In genomic region chr1:135993470-135993869, GRCm38 (mm10) we compare ENCODE assay signal across 28 mouse cellular contexts. TPM values are rescaled to one million over a fixed set of nuclear protein-coding genes. Genes with fewer than 3 reads are reported as not detected.
DNase-seq lines count a peak whose midpoint lies in the region; ATAC-seq and TF ChIP-seq lines count a peak whose summit lies in the region.
"Had no signal": no experiment of that assay in that cellular context is flagged by ENCODE, and none has a peak within 500 bp of the region (broad histone marks: within the 10 kb centered on the region; RNA-seq: fewer than 3 reads in every experiment).

No protein-coding gene starts in this region.

- no peak for TF ChIP-seq CTCF in hindbrain, postnatal 0 days (IDR thresholded peaks at IDR 0.05; ENCODE audit: low read depth)
- TF ChIP-seq CTCF in liver, postnatal 0 days (IDR thresholded peaks at IDR 0.05; ENCODE audit: low read depth), result no peak
- TF ChIP-seq CTCF in intestine, postnatal 0 days (IDR thresholded peaks at IDR 0.05; ENCODE audit: low read depth), result no peak

- H3K27ac ChIP-seq in hindbrain, postnatal 0 days, result no peak overlapping the region
- H3K27ac ChIP-seq in hindbrain, embryonic 16.5 days (ENCODE audit: low read depth, low read length), result no peak overlapping the region
- H3K27ac ChIP-seq in liver, postnatal 0 days (ENCODE audit: low read depth), result no peak overlapping the region
- no peak overlapping the region for H3K27ac ChIP-seq in liver, embryonic 11.5 days (ENCODE audit: low read depth, low read length)
- H3K27ac ChIP-seq in intestine, postnatal 0 days (ENCODE audit: low read depth, low read length), result no peak overlapping the region; the same call in 1 of the 2 replicates
- H3K27ac ChIP-seq: hindbrain, embryonic 13.5 days; limb, embryonic 12.5 days; midbrain, embryonic 12.5 days; neural tube, embryonic 12.5 days had no signal

- TF ChIP-seq EP300 in liver, postnatal 0 days (IDR thresholded peaks at IDR 0.05; ENCODE audit: low read depth), result no peak

- H3K36me3 ChIP-seq in hindbrain, postnatal 0 days (ENCODE audit: insufficient read depth, low read length), result no peaks in the 10 kb centered on the region
- no peaks in the 10 kb centered on the region for H3K36me3 ChIP-seq in hindbrain, embryonic 16.5 days (ENCODE audit: control insufficient read depth, insufficient read depth, low read length)
- no peaks in the 10 kb centered on the region for H3K36me3 ChIP-seq in liver, postnatal 0 days (replicated peaks; ENCODE audit: insufficient read depth, low read length)
- H3K36me3 ChIP-seq in liver, embryonic 11.5 days (ENCODE audit: control insufficient read depth, insufficient read depth, low read length), result no peaks in the 10 kb centered on the region
- no peaks in the 10 kb centered on the region for H3K36me3 ChIP-seq in intestine, postnatal 0 days (ENCODE audit: control insufficient read depth, insufficient read depth)
- H3K36me3 ChIP-seq: heart, embryonic 12.5 days; hindbrain, embryonic 13.5 days; limb, embryonic 12.5 days; midbrain, embryonic 12.5 days; neural tube, embryonic 12.5 days had no signal

- no peak for ATAC-seq in hindbrain, postnatal 0 days
- no peak for ATAC-seq in hindbrain, embryonic 16.5 days
- no peak for ATAC-seq in liver, postnatal 0 days
- no peak for ATAC-seq in liver, embryonic 11.5 days (replicated peaks; ENCODE audit: low FRiP score)
- ATAC-seq in intestine, postnatal 0 days, result peak; percentile 57
- ATAC-seq: forebrain, embryonic 14.5 days had no signal

- H3K27me3 ChIP-seq in hindbrain, postnatal 0 days (ENCODE audit: insufficient read depth, low read length), result no peaks in the 10 kb centered on the region
- H3K27me3 ChIP-seq in hindbrain, embryonic 16.5 days (replicated peaks; ENCODE audit: control insufficient read depth, insufficient read depth, low read length), result no peaks in the 10 kb centered on the region
- no peaks in the 10 kb centered on the region for H3K27me3 ChIP-seq in liver, postnatal 0 days (ENCODE audit: insufficient read depth, low read length)
- H3K27me3 ChIP-seq in liver, embryonic 11.5 days (replicated peaks; ENCODE audit: control insufficient read depth, insufficient read depth, low read length), result 0 out of 2 replicates have a peak, but pooled peaks cover 8% of the 10 kb centered on the region
- H3K27me3 ChIP-seq in intestine, postnatal 0 days (replicated peaks; ENCODE audit: control insufficient read depth, insufficient read depth, low read length), result no peaks in the 10 kb centered on the region
- H3K27me3 ChIP-seq: hindbrain, embryonic 13.5 days; limb, embryonic 12.5 days; midbrain, embryonic 12.5 days; neural tube, embryonic 12.5 days had no signal

- no peak overlapping the region for H3K9ac ChIP-seq in hindbrain, postnatal 0 days (replicated peaks; ENCODE audit: low read length)
- H3K9ac ChIP-seq in hindbrain, embryonic 16.5 days (ENCODE audit: low read depth, low read length), result no peak overlapping the region
- H3K9ac ChIP-seq in liver, postnatal 0 days (replicated peaks), result no peak overlapping the region
- no peak overlapping the region for H3K9ac ChIP-seq in liver, embryonic 11.5 days (ENCODE audit: low read depth, low read length)
- no peak overlapping the region for H3K9ac ChIP-seq in intestine, postnatal 0 days (ENCODE audit: low read depth, low read length)
- H3K9ac ChIP-seq: heart, embryonic 12.5 days; hindbrain, embryonic 13.5 days; limb, embryonic 12.5 days; midbrain, embryonic 12.5 days; neural tube, embryonic 12.5 days had no signal

- H3K4me2 ChIP-seq in hindbrain, postnatal 0 days (ENCODE audit: low read depth, low read length), result no peak overlapping the region
- no peak overlapping the region for H3K4me2 ChIP-seq in hindbrain, embryonic 16.5 days (ENCODE audit: low read length)
- no peak overlapping the region for H3K4me2 ChIP-seq in liver, postnatal 0 days (ENCODE audit: low read depth, low read length)
- no peak overlapping the region for H3K4me2 ChIP-seq in liver, embryonic 11.5 days
- H3K4me2 ChIP-seq in intestine, postnatal 0 days (replicated peaks; ENCODE audit: low read depth), result no peak overlapping the region
- H3K4me2 ChIP-seq: heart, embryonic 12.5 days; hindbrain, embryonic 13.5 days; limb, embryonic 12.5 days; midbrain, embryonic 12.5 days; neural tube, embryonic 12.5 days had no signal

- 73% methylated on average over 4 of the region's 4 CpGs for WGBS in hindbrain, postnatal 0 days
- WGBS in hindbrain, embryonic 16.5 days, result 74% methylated on average over 4 of the region's 4 CpGs
- 69% methylated on average over 4 of the region's 4 CpGs for WGBS in liver, postnatal 0 days (ENCODE audit: insufficient replicate concordance)
- 60% methylated on average over 4 of the region's 4 CpGs for WGBS in liver, embryonic 11.5 days
- WGBS in intestine, postnatal 0 days, result 54% methylated on average over 4 of the region's 4 CpGs

- peak; percentile 9 for DNase-seq in hindbrain, postnatal 0 days (ENCODE audit: low spot score)
- DNase-seq in liver, postnatal 0 days, result peak; percentile 46
- no peak for DNase-seq in liver, embryonic 11.5 days (ENCODE audit: low spot score)
- DNase-seq in kidney, postnatal 36 days, result peak; percentile 39 to 74
- no peak for DNase-seq in thymus, postnatal 10 days (ENCODE audit: low spot score in 2 of 2)
- DNase-seq: cerebellum, adult 8-10 months; heart, postnatal 14 days; lung, postnatal 10 days; thymus, adult 2 months had no signal

- no peak overlapping the region for H3K4me3 ChIP-seq in hindbrain, postnatal 0 days (ENCODE audit: low read length)
- no peak overlapping the region for H3K4me3 ChIP-seq in hindbrain, embryonic 16.5 days (ENCODE audit: low read length)
- H3K4me3 ChIP-seq in liver, postnatal 0 days (ENCODE audit: low read depth, low read length), result no peak overlapping the region
- H3K4me3 ChIP-seq in liver, embryonic 11.5 days (ENCODE audit: low read depth, low read length), result no peak overlapping the region
- H3K4me3 ChIP-seq in intestine, postnatal 0 days (ENCODE audit: low read depth, low read length), result no peak overlapping the region
- H3K4me3 ChIP-seq: heart, embryonic 12.5 days; hindbrain, embryonic 13.5 days; limb, embryonic 12.5 days; midbrain, embryonic 12.5 days; neural tube, embryonic 12.5 days had no signal

- no peaks in the 10 kb centered on the region for H3K4me1 ChIP-seq in hindbrain, postnatal 0 days (ENCODE audit: insufficient read depth, low read length)
- H3K4me1 ChIP-seq in hindbrain, embryonic 16.5 days (ENCODE audit: control insufficient read depth, insufficient read depth, low read depth, low read length), result no peaks in the 10 kb centered on the region
- peaks cover 4% of the 10 kb centered on the region; the same call in 1 of the 2 replicates for H3K4me1 ChIP-seq in liver, postnatal 0 days (ENCODE audit: insufficient read depth)
- peaks cover 4% of the 10 kb centered on the region; the same call in 1 of the 2 replicates for H3K4me1 ChIP-seq in liver, embryonic 11.5 days (replicated peaks; ENCODE audit: control insufficient read depth, insufficient read depth, low read length)
- H3K4me1 ChIP-seq in intestine, postnatal 0 days (replicated peaks; ENCODE audit: control insufficient read depth, insufficient read depth, low read length), result no peaks in the 10 kb centered on the region
- H3K4me1 ChIP-seq: hindbrain, embryonic 13.5 days; limb, embryonic 12.5 days; midbrain, embryonic 12.5 days; neural tube, embryonic 12.5 days had no signal

- H3K9me3 ChIP-seq in hindbrain, postnatal 0 days (ENCODE audit: low read length), result no peaks in the 10 kb centered on the region
- H3K9me3 ChIP-seq in hindbrain, embryonic 16.5 days (ENCODE audit: control insufficient read depth, low read length), result no peaks in the 10 kb centered on the region
- no peaks in the 10 kb centered on the region for H3K9me3 ChIP-seq in liver, postnatal 0 days (ENCODE audit: low read length)
- H3K9me3 ChIP-seq in liver, embryonic 11.5 days (ENCODE audit: control insufficient read depth, low read length), result no peaks in the 10 kb centered on the region
- no peaks in the 10 kb centered on the region for H3K9me3 ChIP-seq in intestine, postnatal 0 days (ENCODE audit: control insufficient read depth)
- H3K9me3 ChIP-seq: hindbrain, embryonic 13.5 days; midbrain, embryonic 12.5 days; neural tube, embryonic 12.5 days had no signal

RNA-seq across cellular contexts. Expression of gene Igfn1, which starts 12.7 kb away (rescaled TPM):
- total RNA-seq in hindbrain, postnatal 0 days (2014; rRNA removed), result 0.11 TPM in 1 of 2 replicates, not detected in the other
- polyA plus RNA-seq in hindbrain, postnatal 0 days (2015; fragmentation: Nextera tagmentation; extraction: Ambion mirVana), result 0.04 and 0.05 TPM in 2 replicates
- polyA plus RNA-seq in hindbrain, embryonic 16.5 days (2015; fragmentation: Nextera tagmentation; extraction: Ambion mirVana), result 0.05 TPM in 1 of 2 replicates, not detected in the other
- polyA plus RNA-seq in liver, postnatal 0 days (2015; fragmentation: Nextera tagmentation; extraction: Ambion mirVana), result not detected in 2 replicates
- polyA plus RNA-seq in liver, embryonic 11.5 days (2014; fragmentation: Nextera tagmentation; extraction: Ambion mirVana), result not detected in 2 replicates
- 0.03 and 0.09 TPM in 2 replicates for polyA plus RNA-seq in intestine, postnatal 0 days (2015; fragmentation: Nextera tagmentation; extraction: Ambion mirVana)
- total RNA-seq: common myeloid progenitor, adult 5-6 weeks; megakaryocyte progenitor cell, adult 5-6 weeks; monocyte, adult 5-6 weeks had no signal
- polyA plus RNA-seq: embryonic facial prominence, embryonic 11.5 days; forebrain, embryonic 14.5 days; hindbrain, embryonic 13.5 days; large intestine, adult 2 months; liver, embryonic 16.5 days; midbrain, embryonic 12.5 days; neural tube, embryonic 12.5 days; urinary bladder, adult 2 months had no signal

RNA-seq across cellular contexts. Expression of gene Tmem9, which starts 14.5 kb away (rescaled TPM):
- 152 and 166 TPM in 2 replicates for total RNA-seq in hindbrain, postnatal 0 days (2014; rRNA removed)
- 195 and 196 TPM in 2 replicates for polyA plus RNA-seq in hindbrain, postnatal 0 days (2015; fragmentation: Nextera tagmentation; extraction: Ambion mirVana)
- 188 and 207 TPM in 2 replicates for polyA plus RNA-seq in hindbrain, embryonic 16.5 days (2015; fragmentation: Nextera tagmentation; extraction: Ambion mirVana)
- 56.4 and 57.4 TPM in 2 replicates for polyA plus RNA-seq in liver, postnatal 0 days (2015; fragmentation: Nextera tagmentation; extraction: Ambion mirVana)
- polyA plus RNA-seq in liver, embryonic 11.5 days (2014; fragmentation: Nextera tagmentation; extraction: Ambion mirVana), result 79.6 and 92.6 TPM in 2 replicates
- 212 and 237 TPM in 2 replicates for polyA plus RNA-seq in intestine, postnatal 0 days (2015; fragmentation: Nextera tagmentation; extraction: Ambion mirVana)

RNA-seq across cellular contexts. Expression of gene Ascl5, which starts 57.1 kb away (rescaled TPM):
- total RNA-seq in hindbrain, postnatal 0 days (2014; rRNA removed), result not detected in 2 replicates
- 0.38 and 0.47 TPM in 2 replicates for polyA plus RNA-seq in hindbrain, postnatal 0 days (2015; fragmentation: Nextera tagmentation; extraction: Ambion mirVana)
- polyA plus RNA-seq in hindbrain, embryonic 16.5 days (2015; fragmentation: Nextera tagmentation; extraction: Ambion mirVana), result not detected in 2 replicates
- polyA plus RNA-seq in liver, postnatal 0 days (2015; fragmentation: Nextera tagmentation; extraction: Ambion mirVana), result not detected in 2 replicates
- 0.47 TPM in 1 of 2 replicates, not detected in the other for polyA plus RNA-seq in liver, embryonic 11.5 days (2014; fragmentation: Nextera tagmentation; extraction: Ambion mirVana)
- not detected in 2 replicates for polyA plus RNA-seq in intestine, postnatal 0 days (2015; fragmentation: Nextera tagmentation; extraction: Ambion mirVana)
- total RNA-seq: adrenal gland, adult 18-20 months; adrenal gland, postnatal 4 days; common myeloid progenitor, adult 5-6 weeks; heart, postnatal 14 days; layer of hippocampus, postnatal 14 days; megakaryocyte progenitor cell, adult 5-6 weeks; monocyte, adult 5-6 weeks had no signal
- polyA plus RNA-seq: embryonic facial prominence, embryonic 11.5 days; forebrain, embryonic 14.5 days; gonadal fat pad, adult 2 months; heart, embryonic 12.5 days; hindbrain, embryonic 13.5 days; large intestine, adult 2 months; limb, embryonic 12.5 days; liver, embryonic 16.5 days; midbrain, embryonic 12.5 days; neural tube, embryonic 12.5 days; thymus, adult 2 months; urinary bladder, adult 2 months had no signal

RNA-seq across cellular contexts. Expression of gene Cacna1s, which starts 59.1 kb away (rescaled TPM):
- total RNA-seq in hindbrain, postnatal 0 days (2014; rRNA removed), result 1.9 and 4.1 TPM in 2 replicates
- polyA plus RNA-seq in hindbrain, postnatal 0 days (2015; fragmentation: Nextera tagmentation; extraction: Ambion mirVana), result 0.53 and 0.69 TPM in 2 replicates
- 0.45 and 0.66 TPM in 2 replicates for polyA plus RNA-seq in hindbrain, embryonic 16.5 days (2015; fragmentation: Nextera tagmentation; extraction: Ambion mirVana)
- 0.37 TPM in 1 of 2 replicates, not detected in the other for polyA plus RNA-seq in liver, postnatal 0 days (2015; fragmentation: Nextera tagmentation; extraction: Ambion mirVana)
- polyA plus RNA-seq in liver, embryonic 11.5 days (2014; fragmentation: Nextera tagmentation; extraction: Ambion mirVana), result 0.09 and 0.45 TPM in 2 replicates
- polyA plus RNA-seq in intestine, postnatal 0 days (2015; fragmentation: Nextera tagmentation; extraction: Ambion mirVana), result 0.08 and 0.22 TPM in 2 replicates
- total RNA-seq: common myeloid progenitor, adult 5-6 weeks; megakaryocyte progenitor cell, adult 5-6 weeks had no signal

Comparison
In these comparisons a context has a peak if more than half of its experiments do, and no peak if none do; other contexts are left out.
1. DNase-seq: peak in hindbrain, postnatal 0 days (single experiment), liver, postnatal 0 days (single experiment) and kidney, postnatal 36 days (2 of 2); none in liver, embryonic 11.5 days (single experiment) and thymus, postnatal 10 days (0 of 2).